Mouse (Mus musculus) MEL (cell line): Measurements from ENCODE around the gene Dop1a. TPM values are rescaled to one million over a fixed set of nuclear protein-coding genes. Genes with fewer than 3 reads are reported as not detected.

Experiments used
- DNase-seq: peaks from one replicate; pipeline ENCODE4 v3.0.0; 2011; ENCODE audit warnings: low read depth, low spot score
- H3K27ac ChIP-seq: 2 replicates; pipeline ENCODE4 v1.5.1; 2012; ENCODE audit warnings: low read depth, mild to moderate bottlenecking, control low read depth, low read length, moderate library complexity; ENCODE audit not compliant: control insufficient read depth
- H3K27me3 ChIP-seq, 2 experiments: fragments of 150-350 bp in 1 of 2; sonication (generic) in 1 of 2; 2 replicates each; pipeline ENCODE4 v1.6.1; 2012; ENCODE audit warnings: low read length in 2 of 2, mild to moderate bottlenecking in 2 of 2, improper control_type of control experiment in 1 of 2, moderate library complexity in 1 of 2; ENCODE audit not compliant: insufficient read depth in 2 of 2, control insufficient read depth in 1 of 2
- H3K36me3 ChIP-seq, 2 experiments: 2 replicates each; pipeline ENCODE4 v1.6.1; 2012 to 2014; ENCODE audit warnings: low read length in 2 of 2, improper control_type of control experiment in 1 of 2, inconsistent platforms in 1 of 2, mild to moderate bottlenecking in 1 of 2; ENCODE audit not compliant: insufficient read depth in 2 of 2, control insufficient read depth in 1 of 2
- H3K4me1 ChIP-seq, 2 experiments: fragments of 150-350 bp in 1 of 2; sonication (generic) in 1 of 2; 2 replicates each; pipeline ENCODE4 v1.6.1; 2012; ENCODE audit warnings: low read length in 2 of 2, improper control_type of control experiment in 1 of 2, mild to moderate bottlenecking in 1 of 2; ENCODE audit not compliant: insufficient read depth in 2 of 2, control insufficient read depth in 1 of 2
- H3K4me3 ChIP-seq, 2 experiments: fragments of 150-350 bp in 1 of 2; sonication (generic) in 1 of 2; 2 replicates each; pipeline ENCODE4 v1.5.1; 2012; ENCODE audit warnings: low read depth in 2 of 2, low read length in 2 of 2, mild to moderate bottlenecking in 2 of 2, moderate library complexity in 2 of 2, control low read depth in 1 of 2, improper control_type of control experiment in 1 of 2; ENCODE audit not compliant: control insufficient read depth in 1 of 2, insufficient read depth in 1 of 2
- H3K79me2 ChIP-seq: 2 replicates; pipeline ENCODE4 v1.6.1; 2012; ENCODE audit warnings: mild to moderate bottlenecking, low read length, moderate library complexity; ENCODE audit not compliant: control insufficient read depth, poor library complexity, insufficient read depth
- H3K9ac ChIP-seq: 2 replicates; pipeline ENCODE4 v1.6.1; 2012; ENCODE audit warnings: low read depth, mild to moderate bottlenecking, control low read depth, low read length, moderate library complexity; ENCODE audit not compliant: control insufficient read depth, poor library complexity, severe bottlenecking
- H3K9me3 ChIP-seq: fragments of 150-350 bp; sonication (generic); replicated peaks from 2 replicates; pipeline ENCODE4 v1.6.1; 2012; ENCODE audit warnings: mild to moderate bottlenecking, low read length, improper control_type of control experiment, moderate library complexity; ENCODE audit not compliant: insufficient read depth
- BHLHE40 ChIP-seq: IDR thresholded peaks from 2 replicates; pipeline ENCODE4 v1.6.1; 2012; ENCODE audit warnings: low read depth, mild to moderate bottlenecking, inconsistent platforms, low read length, improper control_type of control experiment, borderline replicate concordance
- CTCF ChIP-seq, 3 experiments: IDR thresholded peaks in 2 of 3; conservative IDR thresholded peaks in 1 of 3; 2 replicates each; pipeline ENCODE4 v1.5.1; 2011 to 2012; ENCODE audit warnings: low read length in 3 of 3, low read depth in 2 of 3, mild to moderate bottlenecking in 2 of 3, improper control_type of control experiment in 1 of 3, inconsistent platforms in 1 of 3, mixed read lengths in 1 of 3, moderate library complexity in 1 of 3; ENCODE audit not compliant: control insufficient read depth in 1 of 3, insufficient read depth in 1 of 3, poor library complexity in 1 of 3, severe bottlenecking in 1 of 3
- E2F4 ChIP-seq: IDR thresholded peaks from 2 replicates; pipeline ENCODE4 v1.6.1; 2011; ENCODE audit warnings: low read depth, low read length, improper control_type of control experiment, borderline replicate concordance
- ETS1 ChIP-seq: IDR thresholded peaks from 2 replicates; pipeline ENCODE4 v1.6.1; 2012; ENCODE audit warnings: low read depth, mild to moderate bottlenecking, inconsistent platforms, low read length, improper control_type of control experiment, moderate library complexity
- GABPA ChIP-seq: IDR thresholded peaks from 2 replicates; pipeline ENCODE4 v1.6.1; 2012; ENCODE audit warnings: low read depth, mild to moderate bottlenecking, inconsistent platforms, low read length, improper control_type of control experiment, moderate library complexity
- HCFC1 ChIP-seq: IDR thresholded peaks from 2 replicates; pipeline ENCODE4 v1.6.1; 2012; ENCODE audit warnings: low read depth, mild to moderate bottlenecking, inconsistent platforms, low read length, improper control_type of control experiment, moderate library complexity
- KAT2A ChIP-seq: conservative IDR thresholded peaks from 2 replicates; pipeline ENCODE4 v1.6.1; 2012; ENCODE audit warnings: low read depth, low read length, improper control_type of control experiment, inconsistent platforms
- MAFK ChIP-seq: IDR thresholded peaks from 2 replicates; pipeline ENCODE4 v1.6.1; 2011; ENCODE audit warnings: low read depth, mild to moderate bottlenecking, low read length, improper control_type of control experiment, borderline replicate concordance
- MAX ChIP-seq: IDR thresholded peaks from 2 replicates; pipeline ENCODE4 v1.6.1; 2011; ENCODE audit warnings: low read length, improper control_type of control experiment
- MAZ ChIP-seq: IDR thresholded peaks from 2 replicates; pipeline ENCODE4 v1.6.1; 2012; ENCODE audit warnings: low read depth, mild to moderate bottlenecking, inconsistent platforms, low read length, improper control_type of control experiment
- MXI1 ChIP-seq: IDR thresholded peaks from 2 replicates; pipeline ENCODE4 v1.6.1; 2011; ENCODE audit warnings: mild to moderate bottlenecking, low read depth, low read length, improper control_type of control experiment
- MYB ChIP-seq: IDR thresholded peaks from 2 replicates; pipeline ENCODE4 v1.6.1; 2011; ENCODE audit warnings: mild to moderate bottlenecking, low read depth, low read length, improper control_type of control experiment
- MYC ChIP-seq: IDR thresholded peaks from 2 replicates; pipeline ENCODE4 v1.6.1; 2011; ENCODE audit warnings: low read depth, mild to moderate bottlenecking, low read length, improper control_type of control experiment, moderate library complexity
- NELFE ChIP-seq: IDR thresholded peaks from 2 replicates; pipeline ENCODE4 v1.6.1; 2011; ENCODE audit warnings: low read depth, low read length, improper control_type of control experiment
- POLR2A ChIP-seq, 2 experiments: IDR thresholded peaks; 2 replicates each; pipeline ENCODE4 v1.6.1; 2011 to 2012; ENCODE audit warnings: low read length in 2 of 2, mild to moderate bottlenecking in 2 of 2, control low read depth in 1 of 2, improper control_type of control experiment in 1 of 2, low read depth in 1 of 2, moderate library complexity in 1 of 2; ENCODE audit not compliant: control insufficient read depth in 1 of 2, insufficient read depth in 1 of 2, poor library complexity in 1 of 2
- RAD21 ChIP-seq: IDR thresholded peaks from 2 replicates; pipeline ENCODE4 v1.6.1; 2011; ENCODE audit warnings: mild to moderate bottlenecking, low read depth, low read length, improper control_type of control experiment
- SIN3A ChIP-seq: IDR thresholded peaks from 2 replicates; pipeline ENCODE4 v1.6.1; 2012; ENCODE audit warnings: low read length, improper control_type of control experiment, inconsistent platforms
- TBP ChIP-seq: IDR thresholded peaks from 2 replicates; pipeline ENCODE4 v1.8.0; 2011; ENCODE audit warnings: low read depth, low read length, improper control_type of control experiment
- UBTF ChIP-seq: IDR thresholded peaks from 2 replicates; pipeline ENCODE4 v1.6.1; 2012; ENCODE audit warnings: low read depth, mild to moderate bottlenecking, inconsistent platforms, low read length, improper control_type of control experiment, moderate library complexity, borderline replicate concordance; ENCODE audit not compliant: insufficient read depth
- ZC3H11A ChIP-seq: IDR thresholded peaks from 2 replicates; pipeline ENCODE4 v1.6.1; 2012; ENCODE audit warnings: low read depth, mild to moderate bottlenecking, inconsistent platforms, low read length, improper control_type of control experiment
- ZKSCAN1 ChIP-seq: IDR thresholded peaks from 2 replicates; pipeline ENCODE4 v1.6.1; 2012; ENCODE audit warnings: low read depth, mild to moderate bottlenecking, inconsistent platforms, low read length, improper control_type of control experiment, moderate library complexity
- ZMIZ1 ChIP-seq: IDR thresholded peaks from 2 replicates; pipeline ENCODE4 v1.6.1; 2012; ENCODE audit warnings: low read depth, mild to moderate bottlenecking, inconsistent platforms, low read length, improper control_type of control experiment, moderate library complexity
- polyA plus RNA-seq, 2 experiments: library from polyadenylated mRNA; stranded (reverse) in 1 of 2; unstranded in 1 of 2; fragments of >175 nt in 1 of 2; fragments of >200 nt in 1 of 2; gene quantifications; 2 replicates each; pipeline versions ENCODE4 v1.2.1 to v1.2.4; 2012; ENCODE audit warnings: low replicate concordance in 2 of 2, low read depth in 1 of 2; ENCODE audit not compliant: insufficient read length in 2 of 2, insufficient read depth in 1 of 2, missing spikeins in 1 of 2
- total RNA-seq: library from RNA; depleted of rRNA; stranded (reverse); fragments of 300-350 nt; gene quantifications from 2 replicates; pipeline ENCODE4 v1.2.3, GENCODE M21; 2012

Gene Dop1a
- total and polyA plus RNA-seq, 3 experiments: 15.0 to 16.8 TPM; not detected in 1

GRCm38 (mm10) chr9:86554641-86555040 lies 87.7 kb downstream of the Dop1a start:
- no peak for DNase-seq
- H3K27ac ChIP-seq: no peak overlapping the region
- H3K36me3 ChIP-seq: peaks cover 0 to 9% of the 10 kb centered on the region in 2 experiments; a peak in 2 of 4 replicates
- no peaks in the 10 kb centered on the region for H3K4me1 ChIP-seq
- no peaks in the 10 kb centered on the region for H3K27me3 ChIP-seq
- no peak overlapping the region for H3K9ac ChIP-seq
- TF ChIP-seq SIN3A (no peak), NELFE (no peak), POLR2A (IDR thresholded peaks at IDR 0.05; ENCODE audit: control insufficient read depth in 1 of 2, insufficient read depth in 1 of 2, low read depth in 1 of 2, low read length in 2 of 2, poor library complexity in 1 of 2) (no peak), UBTF (no peak), HCFC1 (no peak), GABPA (no peak), MAFK (no peak), CTCF (IDR thresholded peaks at IDR 0.05 in 2 of 3, conservative IDR thresholded peaks at IDR 0.05 in 1 of 3; ENCODE audit: control insufficient read depth in 1 of 3, insufficient read depth in 1 of 3, low read depth in 2 of 3, low read length in 3 of 3, poor library complexity in 1 of 3, severe bottlenecking in 1 of 3) (no peak), MYC (no peak), MAX (no peak), ZC3H11A (no peak), E2F4 (no peak), MYB (no peak), ETS1 (no peak)
- H3K9me3 ChIP-seq: no peaks in the 10 kb centered on the region
- no peak overlapping the region for H3K4me3 ChIP-seq
- no peaks in the 10 kb centered on the region for H3K79me2 ChIP-seq

- H3K9ac ChIP-seq: no peak overlapping the region
- H3K9me3 ChIP-seq: no peaks in the 10 kb centered on the region
- H3K27me3 ChIP-seq: no peaks in the 10 kb centered on the region
- H3K4me3 ChIP-seq: no peak overlapping the region
- TF ChIP-seq ZMIZ1: no peak
- TF ChIP-seq ZKSCAN1: no peak
- TF ChIP-seq TBP: no peak
- no peak for TF ChIP-seq MAZ
- TF ChIP-seq KAT2A: no peak
- no peak for TF ChIP-seq HCFC1
- TF ChIP-seq RAD21: no peak
- TF ChIP-seq MXI1: no peak
- no peak for TF ChIP-seq MAX
- TF ChIP-seq BHLHE40: no peak
- no peaks in the 10 kb centered on the region for H3K4me1 ChIP-seq
- no peak for DNase-seq
- H3K27ac ChIP-seq: no peak overlapping the region
- no peaks in the 10 kb centered on the region for H3K79me2 ChIP-seq
- H3K36me3 ChIP-seq: peaks cover 0 to 5% of the 10 kb centered on the region in 2 experiments; a peak in 1 of 4 replicates
Observed at GRCm38 (mm10) chr9:86560543-86560942, 93.6 kb downstream of the Dop1a start.
